Mouse (Mus musculus) CH12.LX (cell line): ENCODE data around the gene Olfr49. TPM values are rescaled to one million over a fixed set of nuclear protein-coding genes. Genes with fewer than 3 reads are reported as not detected.

Experiments used
- DNase-seq: peaks from one replicate; pipeline ENCODE4 v3.0.0-alpha.2; 2013; ENCODE audit errors: extremely low read depth
- H3K27ac ChIP-seq: 2 replicates; pipeline ENCODE4 v1.5.1; 2012; ENCODE audit warnings: low read depth, mild to moderate bottlenecking, control low read depth, moderate library complexity; ENCODE audit not compliant: insufficient read depth
- H3K27me3 ChIP-seq: replicated peaks from 2 replicates; pipeline ENCODE3; 2012; ENCODE audit warnings: inconsistent platforms
- H3K36me3 ChIP-seq, 2 experiments: replicated peaks in 1 of 2; 2 replicates each; pipeline versions ENCODE3 to v1.6.1; 2012; ENCODE audit warnings: inconsistent platforms in 1 of 2, low read length in 1 of 2, mild to moderate bottlenecking in 1 of 2, mixed read lengths in 1 of 2, moderate library complexity in 1 of 2; ENCODE audit not compliant: control insufficient read depth in 1 of 2, insufficient read depth in 1 of 2
- H3K4me1 ChIP-seq, 2 experiments: 2 replicates each; pipeline ENCODE4 v1.6.1; 2012; ENCODE audit warnings: inconsistent platforms in 1 of 2, moderate library complexity in 1 of 2; ENCODE audit not compliant: insufficient read depth in 2 of 2, control insufficient read depth in 1 of 2
- H3K4me2 ChIP-seq: 2 replicates; pipeline ENCODE4 v1.6.1; 2012; ENCODE audit warnings: low read depth, mild to moderate bottlenecking, control low read depth; ENCODE audit not compliant: poor library complexity, insufficient read depth, severe bottlenecking
- H3K4me3 ChIP-seq, 3 experiments: fragments of 150-350 bp in 1 of 3; sonication (generic) in 1 of 3; replicated peaks in 1 of 3; 2 replicates each; pipeline versions ENCODE3 to v1.5.1; 2011 to 2012; ENCODE audit warnings: low read depth in 2 of 3, low read length in 2 of 3, mild to moderate bottlenecking in 2 of 3, moderate library complexity in 2 of 3, control low read depth in 1 of 3, improper control_type of control experiment in 1 of 3, inconsistent platforms in 1 of 3, mixed read lengths in 1 of 3; ENCODE audit not compliant: poor library complexity in 1 of 3
- H3K79me2 ChIP-seq: replicated peaks from 2 replicates; pipeline ENCODE4 v1.6.1; 2012; ENCODE audit warnings: mild to moderate bottlenecking, moderate library complexity; ENCODE audit not compliant: control insufficient read depth, poor library complexity, insufficient read depth, severe bottlenecking; ENCODE audit errors: extremely low read depth
- H3K9ac ChIP-seq: 2 replicates; pipeline ENCODE4 v1.6.1; 2012; ENCODE audit warnings: low read depth, mild to moderate bottlenecking, control low read depth, moderate library complexity; ENCODE audit not compliant: insufficient read depth
- H3K9me3 ChIP-seq: replicated peaks from 2 replicates; pipeline ENCODE3; 2012; ENCODE audit warnings: low read length, inconsistent platforms, mixed read lengths
- BHLHE40 ChIP-seq: IDR thresholded peaks from 2 replicates; pipeline ENCODE4 v1.6.1; 2011; ENCODE audit warnings: mild to moderate bottlenecking, low read depth, low read length, improper control_type of control experiment
- CHD1 ChIP-seq: IDR thresholded peaks from 2 replicates; pipeline ENCODE4 v1.6.1; 2012; ENCODE audit warnings: low read depth, low read length, improper control_type of control experiment, inconsistent platforms
- CHD2 ChIP-seq: IDR thresholded peaks from 2 replicates; pipeline ENCODE4 v1.6.1; 2011; ENCODE audit warnings: low read length, improper control_type of control experiment
- CTCF ChIP-seq, 2 experiments: IDR thresholded peaks in 1 of 2; conservative IDR thresholded peaks in 1 of 2; 2 replicates each; pipeline ENCODE4 v1.5.1; 2011 to 2012; ENCODE audit warnings: low read depth in 2 of 2, low read length in 2 of 2, improper control_type of control experiment in 1 of 2, inconsistent platforms in 1 of 2, mild to moderate bottlenecking in 1 of 2, moderate library complexity in 1 of 2
- E2F4 ChIP-seq: IDR thresholded peaks from 2 replicates; pipeline ENCODE4 v1.6.1; 2011; ENCODE audit warnings: low read depth, low read length, improper control_type of control experiment; ENCODE audit not compliant: insufficient replicate concordance
- EP300 ChIP-seq: IDR thresholded peaks from 2 replicates; pipeline ENCODE4 v1.6.1; 2011; ENCODE audit warnings: low read length, improper control_type of control experiment
- ETS1 ChIP-seq: conservative IDR thresholded peaks from 2 replicates; pipeline ENCODE4 v1.6.1; 2012; ENCODE audit warnings: low read depth, mild to moderate bottlenecking, inconsistent platforms, low read length, improper control_type of control experiment, moderate library complexity
- IRF4 ChIP-seq: IDR thresholded peaks from 2 replicates; pipeline ENCODE4 v1.6.1; 2014; ENCODE audit warnings: low read depth, mild to moderate bottlenecking, inconsistent platforms, low read length, improper control_type of control experiment
- JUN ChIP-seq: IDR thresholded peaks from 2 replicates; pipeline ENCODE4 v1.6.1; 2011; ENCODE audit warnings: low read depth, mild to moderate bottlenecking, low read length, improper control_type of control experiment, moderate library complexity; ENCODE audit not compliant: insufficient read depth
- JUND ChIP-seq: conservative IDR thresholded peaks from 2 replicates; pipeline ENCODE4 v1.6.1; 2011; ENCODE audit warnings: low read depth, low read length, improper control_type of control experiment
- MAX ChIP-seq: IDR thresholded peaks from 2 replicates; pipeline ENCODE4 v1.6.1; 2011; ENCODE audit warnings: low read length, improper control_type of control experiment
- MXI1 ChIP-seq: IDR thresholded peaks from 2 replicates; pipeline ENCODE4 v1.6.1; 2011; ENCODE audit warnings: mild to moderate bottlenecking, low read depth, low read length, improper control_type of control experiment
- MYC ChIP-seq: IDR thresholded peaks from 2 replicates; pipeline ENCODE4 v1.6.1; 2011; ENCODE audit warnings: low read depth, mild to moderate bottlenecking, improper control_type of control experiment, low read length
- NELFE ChIP-seq: IDR thresholded peaks from 2 replicates; pipeline ENCODE4 v1.6.1; 2011; ENCODE audit warnings: low read depth, low read length, improper control_type of control experiment
- NRF1 ChIP-seq: IDR thresholded peaks from 2 replicates; pipeline ENCODE4 v1.6.1; 2014; ENCODE audit warnings: low read depth, mild to moderate bottlenecking, inconsistent platforms, low read length, improper control_type of control experiment, moderate library complexity
- POLR2A ChIP-seq: IDR thresholded peaks from 2 replicates; pipeline ENCODE4 v1.6.1; 2011; ENCODE audit warnings: low read depth, mild to moderate bottlenecking, improper control_type of control experiment, low read length
- RAD21 ChIP-seq: IDR thresholded peaks from 2 replicates; pipeline ENCODE4 v1.6.1; 2011; ENCODE audit warnings: low read depth, mild to moderate bottlenecking, low read length, improper control_type of control experiment, moderate library complexity
- RCOR1 ChIP-seq: conservative IDR thresholded peaks from 2 replicates; pipeline ENCODE4 v1.6.1; 2012; ENCODE audit warnings: low read depth, mild to moderate bottlenecking, inconsistent platforms, low read length, improper control_type of control experiment
- SMC3 ChIP-seq: IDR thresholded peaks from 2 replicates; pipeline ENCODE4 v1.6.1; 2011; ENCODE audit warnings: low read depth, low read length, improper control_type of control experiment
- TBP ChIP-seq: conservative IDR thresholded peaks from 2 replicates; pipeline ENCODE4 v1.6.1; 2011; ENCODE audit warnings: low read depth, low read length, improper control_type of control experiment
- TCF12 ChIP-seq: IDR thresholded peaks from 2 replicates; pipeline ENCODE4 v1.6.1; 2014; ENCODE audit warnings: low read depth, mild to moderate bottlenecking, inconsistent platforms, low read length, improper control_type of control experiment
- UBTF ChIP-seq: IDR thresholded peaks from 2 replicates; pipeline ENCODE4 v1.6.1; 2012; ENCODE audit warnings: low read depth, mild to moderate bottlenecking, inconsistent platforms, low read length, improper control_type of control experiment, moderate library complexity
- USF1 ChIP-seq: IDR thresholded peaks from 2 replicates; pipeline ENCODE4 v1.6.1; 2014; ENCODE audit warnings: low read depth, mild to moderate bottlenecking, inconsistent platforms, low read length, improper control_type of control experiment
- ZC3H11A ChIP-seq: IDR thresholded peaks from 2 replicates; pipeline ENCODE4 v1.6.1; 2012; ENCODE audit warnings: low read depth, mild to moderate bottlenecking, inconsistent platforms, low read length, improper control_type of control experiment
- ZMIZ1 ChIP-seq: IDR thresholded peaks from 2 replicates; pipeline ENCODE4 v1.6.1; 2012; ENCODE audit warnings: low read depth, mild to moderate bottlenecking, inconsistent platforms, low read length, improper control_type of control experiment
- ZNF384 ChIP-seq: IDR thresholded peaks from 2 replicates; pipeline ENCODE4 v1.6.1; 2012; ENCODE audit warnings: low read depth, low read length, improper control_type of control experiment, inconsistent platforms
- dilution Hi-C: fragments of 300-500 bp; cut with MboI; formaldehyde crosslinking; loops from 2 replicates; pipeline ENCODE4 v1.14.3; 2020; ENCODE audit warnings: low sequenced_read_pairs; ENCODE audit not compliant: extremely low pct_unique_long_range_greater_than_20kb, extremely low pct_ligation_motif_present
- in situ Hi-C: fragments of 300-500 bp; cut with MboI; formaldehyde crosslinking; loops from 3 replicates; pipeline ENCODE4 v1.14.3; 2019; ENCODE audit warnings: low sequenced_read_pairs, low pct_ligation_motif_present, low pct_unique_long_range_greater_than_20kb, mixed read lengths
- polyA plus RNA-seq: library from polyadenylated mRNA; unstranded; fragments of >175 nt; gene quantifications from 2 replicates; pipeline ENCODE4 v1.2.1, GENCODE M21; 2012; ENCODE audit warnings: low read depth; ENCODE audit not compliant: insufficient read length
- total RNA-seq, 2 experiments: library from RNA; depleted of rRNA; stranded (reverse); fragments of 300-350 nt in 1 of 2; fragments of >200 nt in 1 of 2; gene quantifications; 2 replicates each; pipeline ENCODE4 v1.2.3; 2012 to 2014

The Olfr49 gene
- total and polyA plus RNA-seq, 3 experiments, result 0.07 TPM; not detected in 2

- Histone ChIP-seq H3K9me3 (peaks cover 7% of the 10 kb centered on the region), H3K4me3 (no peak overlapping the region), H3K36me3 (no peaks in the 10 kb centered on the region), H3K4me2 (no peak overlapping the region), H3K27ac (no peak overlapping the region), H3K4me1 (no peaks in the 10 kb centered on the region; a peak in 1 of 4 replicates), H3K79me2 (no peaks in the 10 kb centered on the region), H3K9ac (no peak overlapping the region), H3K27me3 (peaks cover 9% of the 10 kb centered on the region)
- dilution Hi-C loops (no loop called here), in situ Hi-C loops (no loop called here)
- DNase-seq, result no peak
- no peak for TF ChIP-seq NRF1
- TF ChIP-seq ZC3H11A, result no peak
- TF ChIP-seq CHD2, result no peak
- no peak for TF ChIP-seq TBP
- TF ChIP-seq ZNF384, result no peak
These were observed 15.4 kb upstream of the Olfr49 start for GRCm38 (mm10) chr14:54300136-54300535.

DNA sequence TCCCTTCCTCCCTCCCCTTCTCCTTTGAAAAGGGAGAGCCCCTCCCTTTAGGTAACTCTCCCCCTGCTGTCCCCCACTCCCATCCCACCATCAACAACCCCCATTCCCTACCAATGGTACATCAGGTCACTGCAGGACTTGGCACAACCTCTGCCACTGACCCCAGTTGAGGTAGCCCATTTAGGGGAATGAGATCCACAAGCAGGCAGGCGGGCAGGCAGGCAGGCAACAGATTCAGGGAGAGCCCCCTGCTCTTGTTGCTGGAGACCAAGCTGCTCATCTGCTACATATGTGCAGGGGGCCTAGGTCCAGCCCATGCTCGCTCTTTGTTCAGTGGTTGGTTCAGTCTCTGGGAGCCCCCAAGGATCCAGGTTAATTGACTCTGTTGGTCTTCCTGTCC is 8.3 kb downstream of the Olfr49 start:
- H3K4me1 ChIP-seq, result peaks cover 3 to 15% of the 10 kb centered on the region in 2 experiments; a peak in 2 of 4 replicates
- no peak overlapping the region for H3K27ac ChIP-seq
- H3K79me2 ChIP-seq, result no peaks in the 10 kb centered on the region
- H3K9ac ChIP-seq, result no peak overlapping the region
- no peak overlapping the region for H3K4me2 ChIP-seq
- no peak for DNase-seq
- H3K9me3 ChIP-seq, result no peaks in the 10 kb centered on the region
- TF ChIP-seq POLR2A, result no peak
- no peak for TF ChIP-seq USF1
- no peak overlapping the region for H3K4me3 ChIP-seq
- no peaks in the 10 kb centered on the region for H3K27me3 ChIP-seq
- dilution Hi-C loops, result no loop called here
- H3K36me3 ChIP-seq, result no peaks in the 10 kb centered on the region
- in situ Hi-C loops, result no loop called here

GRCm38 (mm10) chr14:54272696-54273095 is 12.0 kb downstream of the Olfr49 start:
- Histone ChIP-seq H3K79me2 (no peaks in the 10 kb centered on the region), H3K36me3 (peaks cover 5 to 22% of the 10 kb centered on the region in 2 experiments), H3K9ac (no peak overlapping the region), H3K4me1 (peaks cover 3 to 15% of the 10 kb centered on the region in 2 experiments; a peak in 2 of 4 replicates), H3K4me3 (no peak overlapping the region), H3K9me3 (no peaks in the 10 kb centered on the region), H3K27me3 (no peaks in the 10 kb centered on the region), H3K27ac (no peak overlapping the region), H3K4me2 (no peak overlapping the region; the same call in 1 of the 2 replicates)
- no peak for TF ChIP-seq MXI1
- no peak for TF ChIP-seq CHD1
- TF ChIP-seq UBTF, result no peak
- TF ChIP-seq MAX, result no peak
- no peak for TF ChIP-seq SMC3
- TF ChIP-seq EP300, result no peak
- no peak for TF ChIP-seq RAD21
- TF ChIP-seq E2F4, result no peak
- no peak for TF ChIP-seq TCF12
- TF ChIP-seq CTCF (conservative IDR thresholded peaks at IDR 0.05 in 1 of 2, IDR thresholded peaks at IDR 0.05 in 1 of 2; ENCODE audit: low read depth in 2 of 2, low read length in 2 of 2), result no peak
- TF ChIP-seq BHLHE40, result no peak
- no peak for TF ChIP-seq JUND
- no peak for TF ChIP-seq JUN
- TF ChIP-seq ZMIZ1, result no peak
- TF ChIP-seq RCOR1, result no peak
- no peak for TF ChIP-seq MYC
- TF ChIP-seq ETS1, result no peak
- no peak for TF ChIP-seq IRF4
- no peak for TF ChIP-seq NELFE
- no peak for TF ChIP-seq ZNF384
- no peak for DNase-seq
- dilution Hi-C loops, result no loop called here
- in situ Hi-C loops, result no loop called here
